Mouse (Mus musculus) hindbrain, embryonic 12.5 days (tissue): ENCODE results near the gene Pnkp. TPM values are rescaled to one million over a fixed set of nuclear protein-coding genes. Genes with fewer than 3 reads are reported as not detected.

Experiments used
- ATAC-seq: fragments of 200-750 bp; cut with Nextera tagmentation; 2 replicates; pipeline ENCODE4 v1.8.0; 2017; ENCODE audit warnings: moderate TSS enrichment; ENCODE audit not compliant: low FRiP score
- H3K27ac ChIP-seq: fragments of 300-500 bp; sonication (generic); 2 replicates; pipeline ENCODE4 v1.5.1; 2016; ENCODE audit warnings: mild to moderate bottlenecking
- H3K27me3 ChIP-seq: fragments of 300-500 bp; sonication (generic); 2 replicates; pipeline ENCODE4 v1.6.1; 2016; ENCODE audit warnings: mild to moderate bottlenecking
- H3K36me3 ChIP-seq: fragments of 300-500 bp; sonication (generic); 2 replicates; pipeline ENCODE4 v1.6.1; 2016; ENCODE audit warnings: mild to moderate bottlenecking
- H3K4me1 ChIP-seq: fragments of 300-500 bp; sonication (generic); 2 replicates; pipeline ENCODE4 v1.6.1; 2016
- H3K4me2 ChIP-seq: fragments of 300-500 bp; sonication (generic); replicated peaks from 2 replicates; pipeline ENCODE4 v1.6.1; 2016; ENCODE audit warnings: mild to moderate bottlenecking
- H3K4me3 ChIP-seq: fragments of 300-500 bp; sonication (generic); 2 replicates; pipeline ENCODE4 v1.5.1; 2016; ENCODE audit warnings: mild to moderate bottlenecking
- H3K9ac ChIP-seq: fragments of 300-500 bp; sonication (generic); 2 replicates; pipeline ENCODE4 v1.6.1; 2016; ENCODE audit warnings: mild to moderate bottlenecking, moderate library complexity
- H3K9me3 ChIP-seq: fragments of 300-500 bp; sonication (generic); replicated peaks from 2 replicates; pipeline ENCODE4 v1.6.1; 2016; ENCODE audit warnings: mild to moderate bottlenecking
- WGBS: fragments of 180-500 bp; shearing (Covaris S2); methylation state at CpG from one replicate; pipeline ENCODE4 v1.1.7; 2016; 5-methylcytosine and 5-hydroxymethylcytosine counted together
- polyA plus RNA-seq: library from polyadenylated mRNA; unstranded; fragments of >200 nt; fragmentation: Nextera tagmentation; extraction: Ambion mirVana; gene quantifications from 2 replicates; pipeline ENCODE4 v1.2.1, GENCODE M21; 2016

The Pnkp gene
- 34.7 and 35.1 TPM in 2 replicates for polyA plus RNA-seq

- H3K4me2 ChIP-seq, result peak within 1 kb of the TSS; percentile 93
- H3K36me3 ChIP-seq, result peaks cover 20% of the 10 kb centered on the region
- H3K9me3 ChIP-seq, result no peaks in the 10 kb centered on the region
- H3K27me3 ChIP-seq, result no peaks in the 10 kb centered on the region
- H3K27ac ChIP-seq, result peak within 1 kb of the TSS; percentile 92
- peak; percentile 38 for ATAC-seq
- H3K9ac ChIP-seq, result peak within 1 kb of the TSS; percentile 92
- H3K4me1 ChIP-seq, result peaks cover 52% of the 10 kb centered on the region
- peak within 1 kb of the TSS; percentile 68 for H3K4me3 ChIP-seq
- WGBS, result under 1% methylated on average over 32 of the region's 32 CpGs
Measured at GRCm38 (mm10) chr7:44857042-44857552, at the start of gene Pnkp. Gene Pnkp (plus strand): TSS chr7:44857139.

- H3K4me3 ChIP-seq, result no peak overlapping the region
- WGBS, result 84% methylated on average over 2 of the region's 2 CpGs
- no peak for ATAC-seq
Measured at GRCm38 (mm10) chr7:44808927-44809326, 48.0 kb upstream of the Pnkp start.

GRCm38 (mm10) chr7:44809466-44809865 is 47.5 kb upstream of the Pnkp start:
- WGBS, result 87% methylated on average over 3 of the region's 3 CpGs
- Histone ChIP-seq H3K27ac (no peak overlapping the region), H3K4me1 (no peaks in the 10 kb centered on the region), H3K9me3 (no peaks in the 10 kb centered on the region), H3K36me3 (peaks cover 5% of the 10 kb centered on the region), H3K9ac (no peak overlapping the region), H3K27me3 (no peaks in the 10 kb centered on the region), H3K4me2 (no peak overlapping the region), H3K4me3 (no peak overlapping the region)
- no peak for ATAC-seq

More at GRCm38 (mm10) chr7:44808927-44809326, 48.0 kb upstream of the Pnkp start:
- Histone ChIP-seq H3K4me2 (no peak overlapping the region), H3K4me1 (no peaks in the 10 kb centered on the region), H3K27ac (no peak overlapping the region), H3K9me3 (no peaks in the 10 kb centered on the region), H3K27me3 (no peaks in the 10 kb centered on the region), H3K36me3 (peaks cover 1% of the 10 kb centered on the region), H3K9ac (no peak overlapping the region)

- Histone ChIP-seq H3K27ac (no peak overlapping the region), H3K9me3 (no peaks in the 10 kb centered on the region), H3K4me1 (peaks cover 7% of the 10 kb centered on the region), H3K4me3 (no peak overlapping the region), H3K9ac (no peak overlapping the region), H3K27me3 (no peaks in the 10 kb centered on the region), H3K36me3 (peaks cover 5% of the 10 kb centered on the region), H3K4me2 (no peak overlapping the region)
- WGBS, result 85% methylated on average over 4 of the region's 4 CpGs
- ATAC-seq, result no peak
Measured at GRCm38 (mm10) chr7:44810365-44810764, 46.6 kb upstream of the Pnkp start.

GRCm38 (mm10) chr7:44810819-44811557 is 46.0 kb upstream of the Pnkp start:
- Histone ChIP-seq H3K4me3 (no peak overlapping the region), H3K9me3 (no peaks in the 10 kb centered on the region), H3K4me1 (peaks cover 9% of the 10 kb centered on the region), H3K27ac (no peak overlapping the region), H3K27me3 (no peaks in the 10 kb centered on the region), H3K4me2 (no peak overlapping the region), H3K9ac (no peak overlapping the region), H3K36me3 (peaks cover 5% of the 10 kb centered on the region)
- no peak for ATAC-seq
- WGBS, result 89% methylated on average over 7 of the region's 7 CpGs

- H3K27me3 ChIP-seq, result no peaks in the 10 kb centered on the region
- H3K4me2 ChIP-seq, result no peak overlapping the region
- no peak overlapping the region for H3K27ac ChIP-seq
- H3K9ac ChIP-seq, result no peak overlapping the region
- ATAC-seq, result no peak
- 92% methylated on average over 20 of the region's 20 CpGs for WGBS
- peaks cover 5% of the 10 kb centered on the region for H3K36me3 ChIP-seq
- no peaks in the 10 kb centered on the region for H3K9me3 ChIP-seq
- no peak overlapping the region for H3K4me3 ChIP-seq
- H3K4me1 ChIP-seq, result peaks cover 18% of the 10 kb centered on the region
Measured at GRCm38 (mm10) chr7:44812651-44813325, 44.2 kb upstream of the Pnkp start.

- H3K27ac ChIP-seq, result no peak overlapping the region
- 93% methylated on average over 3 of the region's 3 CpGs for WGBS
- no peak overlapping the region for H3K9ac ChIP-seq
- H3K4me1 ChIP-seq, result peaks cover 30% of the 10 kb centered on the region
- no peaks in the 10 kb centered on the region for H3K27me3 ChIP-seq
- no peak overlapping the region for H3K4me3 ChIP-seq
- H3K4me2 ChIP-seq, result no peak overlapping the region
- ATAC-seq, result no peak
- no peaks in the 10 kb centered on the region for H3K9me3 ChIP-seq
- H3K36me3 ChIP-seq, result peaks cover 5% of the 10 kb centered on the region
Measured at GRCm38 (mm10) chr7:44813985-44814384, 43.0 kb upstream of the Pnkp start.

- Histone ChIP-seq H3K27me3 (no peaks in the 10 kb centered on the region), H3K4me2 (no peak overlapping the region), H3K4me3 (no peak overlapping the region), H3K9me3 (no peaks in the 10 kb centered on the region), H3K9ac (no peak overlapping the region), H3K4me1 (peaks cover 35% of the 10 kb centered on the region), H3K36me3 (peaks cover 5% of the 10 kb centered on the region), H3K27ac (no peak overlapping the region)
- ATAC-seq, result no peak
- 99% methylated on average over 4 of the region's 4 CpGs for WGBS
Measured at GRCm38 (mm10) chr7:44814423-44814822, 42.5 kb upstream of the Pnkp start.

- H3K36me3 ChIP-seq, result peaks cover 5% of the 10 kb centered on the region
- H3K9ac ChIP-seq, result peak overlapping the region; percentile 42; the same call in 1 of the 2 replicates
- ATAC-seq, result peak; percentile 1; the same call in 1 of the 2 replicates
- no peaks in the 10 kb centered on the region for H3K27me3 ChIP-seq
- peaks cover 41% of the 10 kb centered on the region for H3K4me1 ChIP-seq
- peak overlapping the region; percentile 96 for H3K27ac ChIP-seq
- peak overlapping the region; percentile 83 for H3K4me3 ChIP-seq
- H3K4me2 ChIP-seq, result peak overlapping the region; percentile 80
- H3K9me3 ChIP-seq, result no peaks in the 10 kb centered on the region
- WGBS, result 25% methylated on average over 14 of the region's 14 CpGs
Measured at GRCm38 (mm10) chr7:44814952-44815553, 41.9 kb upstream of the Pnkp start.

GRCm38 (mm10) chr7:44815721-44816469 is 41.0 kb upstream of the Pnkp start, which contains the start of the genes Nup62 and Il4i1:
Gene Nup62 (plus strand): TSS chr7:44816088.
Gene Il4i1 (plus strand): TSS chr7:44816387.
- peak within 1 kb of the TSS; percentile 89 for H3K9ac ChIP-seq
- H3K27ac ChIP-seq, result peak within 1 kb of the TSS; percentile 96
- peak within 1 kb of the TSS; percentile 80 for H3K4me2 ChIP-seq
- H3K27me3 ChIP-seq, result no peaks in the 10 kb centered on the region
- no peaks in the 10 kb centered on the region for H3K9me3 ChIP-seq
- H3K4me1 ChIP-seq, result peaks cover 44% of the 10 kb centered on the region
- peak; percentile 95 for ATAC-seq
- H3K4me3 ChIP-seq, result peak within 1 kb of the TSS; percentile 83
- H3K36me3 ChIP-seq, result peaks cover 5% of the 10 kb centered on the region
- WGBS, result under 1% methylated on average over 61 of the region's 62 CpGs

- Histone ChIP-seq H3K36me3 (peaks cover 5% of the 10 kb centered on the region), H3K9ac (peak within 1 kb of the TSS; percentile 89), H3K4me2 (peak within 1 kb of the TSS; percentile 80), H3K27ac (peak within 1 kb of the TSS; percentile 96), H3K4me1 (peaks cover 46% of the 10 kb centered on the region), H3K9me3 (no peaks in the 10 kb centered on the region), H3K4me3 (peak within 1 kb of the TSS; percentile 83), H3K27me3 (no peaks in the 10 kb centered on the region)
- WGBS, result under 1% methylated on average over 45 of the region's 57 CpGs
- ATAC-seq, result no peak
Measured at GRCm38 (mm10) chr7:44816470-44817021, 40.4 kb upstream of the Pnkp start, which contains the start of gene Atf5. Gene Atf5 (minus strand): TSS chr7:44816658.
